Mouse (Mus musculus): ENCODE results near the gene Psmb7. TPM values are rescaled to one million over a fixed set of nuclear protein-coding genes. Genes with fewer than 3 reads are reported as not detected.

Psmb7 gene
- polyA plus RNA-seq, 1 experiment from 2014 or later, result 204 TPM

DNA sequence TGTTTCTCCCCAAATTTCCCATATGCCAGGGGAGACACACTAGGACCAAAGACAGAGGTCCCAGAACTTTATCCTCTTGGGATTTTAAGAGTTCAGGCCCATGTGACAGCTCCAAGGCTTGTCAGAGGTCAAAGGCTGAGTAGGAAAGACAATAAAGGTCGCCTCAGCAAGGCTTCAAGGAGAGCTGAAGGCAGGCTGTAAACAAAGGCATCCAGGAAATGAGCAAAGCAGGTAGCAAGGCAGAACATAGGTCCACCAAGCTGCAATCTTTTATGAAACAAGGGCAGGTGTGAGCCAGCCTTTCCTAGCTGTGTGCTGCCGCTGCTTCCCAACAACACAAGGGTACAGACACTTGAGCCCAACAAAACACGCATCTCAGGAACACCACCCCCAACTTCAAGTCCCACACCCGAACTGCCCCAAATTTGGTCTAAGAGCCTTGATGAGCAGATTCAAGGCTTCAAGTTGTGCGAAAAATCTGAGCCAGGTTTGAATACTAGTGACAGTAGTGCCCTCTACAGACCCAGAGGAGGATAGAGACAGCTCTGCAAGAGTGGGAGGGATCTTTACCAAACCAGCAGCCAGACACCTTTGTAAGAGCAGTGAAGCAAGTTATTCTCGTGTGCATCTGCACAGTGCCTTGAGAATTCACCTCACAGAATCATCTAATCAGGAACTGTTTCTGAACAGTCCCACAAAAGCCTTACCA is 52.0 kb downstream of the Psmb7 start:
- H3K27ac ChIP-seq, result no peak overlapping the region
- no peak overlapping the region for H3K9ac ChIP-seq
- no peak overlapping the region for H3K4me3 ChIP-seq
- H3K9me3 ChIP-seq (replicated peaks), result no peaks in the 10 kb centered on the region
- H3K4me2 ChIP-seq, result no peak overlapping the region
- WGBS, result 56% methylated on average over 6 of the region's 6 CpGs
- H3K27me3 ChIP-seq, result no peaks in the 10 kb centered on the region
- H3K36me3 ChIP-seq, result peaks cover 26% of the 10 kb centered on the region
- ATAC-seq (replicated peaks; ENCODE audit: insufficient number of reproducible peaks, insufficient read depth, low FRiP score, low read depth), result no peak
- H3K4me1 ChIP-seq (replicated peaks), result peaks cover 16% of the 10 kb centered on the region

- H3K4me3 ChIP-seq, result no peak overlapping the region
- ATAC-seq (replicated peaks; ENCODE audit: insufficient number of reproducible peaks, insufficient read depth, low FRiP score, low read depth), result no peak
- WGBS, result 38% methylated on average over 6 of the region's 6 CpGs
Observed at GRCm38 (mm10) chr2:38586733-38587132, 57.2 kb downstream of the Psmb7 start.

DNA sequence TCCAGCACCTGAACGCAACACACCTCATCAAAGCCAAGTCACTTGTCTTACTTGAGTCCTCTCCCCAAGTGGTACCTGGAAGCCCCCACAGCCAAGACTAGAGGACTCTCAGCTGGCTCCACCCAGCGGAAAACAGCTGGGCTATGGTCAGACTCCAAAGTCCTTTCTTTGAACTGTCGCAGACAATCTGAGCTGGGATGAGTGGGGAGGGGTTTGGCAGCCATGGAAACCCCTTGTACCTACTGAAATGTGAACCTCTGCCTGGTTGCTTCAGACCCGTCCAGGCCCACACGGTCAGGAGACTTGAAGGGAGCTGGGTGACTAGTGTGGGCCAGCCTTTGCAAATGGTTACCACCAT is 58.5 kb downstream of the Psmb7 start:
- Histone ChIP-seq H3K36me3 (peaks cover 41% of the 10 kb centered on the region), H3K9ac (no peak overlapping the region), H3K4me1 (replicated peaks) (peaks cover 13% of the 10 kb centered on the region), H3K27ac (no peak overlapping the region), H3K4me2 (no peak overlapping the region), H3K27me3 (no peaks in the 10 kb centered on the region), H3K9me3 (replicated peaks) (no peaks in the 10 kb centered on the region), H3K4me3 (no peak overlapping the region)
- no peak for ATAC-seq (replicated peaks; ENCODE audit: insufficient number of reproducible peaks, insufficient read depth, low FRiP score, low read depth)
- 64% methylated on average over 5 of the region's 5 CpGs for WGBS

More at GRCm38 (mm10) chr2:38586733-38587132, 57.2 kb downstream of the Psmb7 start:
- peak overlapping the region; percentile 50; the same call in 1 of the 2 replicates for H3K27ac ChIP-seq
- H3K9me3 ChIP-seq (replicated peaks), result no peaks in the 10 kb centered on the region
- no peaks in the 10 kb centered on the region for H3K27me3 ChIP-seq
- H3K9ac ChIP-seq, result no peak overlapping the region
- H3K4me1 ChIP-seq (replicated peaks), result peaks cover 15% of the 10 kb centered on the region
- H3K36me3 ChIP-seq, result peaks cover 41% of the 10 kb centered on the region
- H3K4me2 ChIP-seq, result no peak overlapping the region

- WGBS, result 60% methylated on average over 13 of the region's 13 CpGs
- no peaks in the 10 kb centered on the region for H3K27me3 ChIP-seq
- no peak overlapping the region for H3K4me2 ChIP-seq
- ATAC-seq (replicated peaks; ENCODE audit: insufficient number of reproducible peaks, insufficient read depth, low FRiP score, low read depth), result no peak
- H3K9me3 ChIP-seq (replicated peaks), result no peaks in the 10 kb centered on the region
- H3K4me3 ChIP-seq, result no peak overlapping the region
- peaks cover 13% of the 10 kb centered on the region for H3K4me1 ChIP-seq (replicated peaks)
- no peak overlapping the region for H3K27ac ChIP-seq
- H3K36me3 ChIP-seq, result peaks cover 40% of the 10 kb centered on the region
- no peak overlapping the region for H3K9ac ChIP-seq
Observed at GRCm38 (mm10) chr2:38584514-38585378, 59.1 kb downstream of the Psmb7 start.

GRCm38 (mm10) chr2:38583982-38584381 is 59.9 kb downstream of the Psmb7 start:
- H3K4me3 ChIP-seq, result no peak overlapping the region
- peaks cover 13% of the 10 kb centered on the region for H3K4me1 ChIP-seq (replicated peaks)
- ATAC-seq (replicated peaks; ENCODE audit: insufficient number of reproducible peaks, insufficient read depth, low FRiP score, low read depth), result no peak
- H3K9ac ChIP-seq, result no peak overlapping the region
- no peaks in the 10 kb centered on the region for H3K9me3 ChIP-seq (replicated peaks)
- peaks cover 32% of the 10 kb centered on the region for H3K36me3 ChIP-seq
- WGBS, result 64% methylated on average over 2 of the region's 2 CpGs
- H3K27me3 ChIP-seq, result no peaks in the 10 kb centered on the region
- H3K27ac ChIP-seq, result no peak overlapping the region
- H3K4me2 ChIP-seq, result no peak overlapping the region

DNA sequence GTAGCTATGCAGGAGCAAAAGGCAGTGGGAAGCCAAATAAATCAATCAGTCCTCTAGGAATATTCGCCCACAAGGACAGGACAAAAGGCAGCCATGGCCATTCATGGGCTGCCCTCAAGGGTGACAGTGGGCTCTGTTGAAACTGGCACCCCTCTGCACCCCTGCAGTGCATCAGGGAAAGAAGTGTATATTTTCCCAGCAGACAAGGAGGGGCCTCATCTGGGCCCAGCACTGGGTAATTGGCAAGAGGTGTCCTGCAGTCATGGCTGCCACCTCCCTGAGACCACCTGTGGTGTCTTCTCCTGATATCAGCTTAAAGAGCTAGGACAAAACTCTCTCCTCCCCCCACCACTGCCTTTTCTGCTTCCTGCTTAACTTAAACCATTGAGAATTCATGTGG is 64.4 kb downstream of the Psmb7 start:
- Histone ChIP-seq H3K27ac (no peak overlapping the region), H3K36me3 (peaks cover 21% of the 10 kb centered on the region; the same call in 1 of the 2 replicates), H3K4me1 (replicated peaks) (peaks cover 3% of the 10 kb centered on the region), H3K9ac (no peak overlapping the region), H3K27me3 (no peaks in the 10 kb centered on the region), H3K4me2 (no peak overlapping the region), H3K9me3 (replicated peaks) (no peaks in the 10 kb centered on the region), H3K4me3 (no peak overlapping the region)
- WGBS, result 94% methylated on average over 1 of the region's 1 CpGs
- ATAC-seq (replicated peaks; ENCODE audit: insufficient number of reproducible peaks, insufficient read depth, low FRiP score, low read depth), result no peak

GRCm38 (mm10) chr2:38578602-38579521 is 65.0 kb downstream of the Psmb7 start:
- no peak for ATAC-seq (replicated peaks; ENCODE audit: insufficient number of reproducible peaks, insufficient read depth, low FRiP score, low read depth)
- Histone ChIP-seq H3K9ac (no peak overlapping the region), H3K9me3 (replicated peaks) (no peaks in the 10 kb centered on the region), H3K4me1 (replicated peaks) (peaks cover 3% of the 10 kb centered on the region; the same call in 1 of the 2 replicates), H3K27ac (no peak overlapping the region), H3K4me2 (no peak overlapping the region), H3K27me3 (no peaks in the 10 kb centered on the region), H3K36me3 (peaks cover 20% of the 10 kb centered on the region; the same call in 1 of the 2 replicates), H3K4me3 (no peak overlapping the region)
- WGBS, result 62% methylated on average over 13 of the region's 13 CpGs

- H3K9ac ChIP-seq, result no peak overlapping the region
- H3K4me1 ChIP-seq (replicated peaks), result no peaks in the 10 kb centered on the region
- no peak overlapping the region for H3K4me3 ChIP-seq
- no peaks in the 10 kb centered on the region for H3K27me3 ChIP-seq
- WGBS, result 89% methylated on average over 2 of the region's 2 CpGs
- no peak overlapping the region for H3K4me2 ChIP-seq
- no peaks in the 10 kb centered on the region for H3K9me3 ChIP-seq (replicated peaks)
- no peak overlapping the region for H3K27ac ChIP-seq
- peaks cover 28% of the 10 kb centered on the region; the same call in 1 of the 2 replicates for H3K36me3 ChIP-seq
- ATAC-seq (replicated peaks; ENCODE audit: insufficient number of reproducible peaks, insufficient read depth, low FRiP score, low read depth), result no peak
Observed at GRCm38 (mm10) chr2:38574697-38575096, 69.2 kb downstream of the Psmb7 start.

- H3K27me3 ChIP-seq, result no peaks in the 10 kb centered on the region
- WGBS, result 86% methylated on average over 23 of the region's 23 CpGs
- no peak overlapping the region for H3K9ac ChIP-seq
- no peak overlapping the region for H3K4me2 ChIP-seq
- H3K4me1 ChIP-seq (replicated peaks), result no peaks in the 10 kb centered on the region
- no peaks in the 10 kb centered on the region for H3K9me3 ChIP-seq (replicated peaks)
- H3K27ac ChIP-seq, result no peak overlapping the region
- no peak overlapping the region for H3K4me3 ChIP-seq
- H3K36me3 ChIP-seq, result peaks cover 31% of the 10 kb centered on the region
- no peak for ATAC-seq (replicated peaks; ENCODE audit: insufficient number of reproducible peaks, insufficient read depth, low FRiP score, low read depth)
Observed at GRCm38 (mm10) chr2:38571971-38572601, 71.8 kb downstream of the Psmb7 start.

DNA sequence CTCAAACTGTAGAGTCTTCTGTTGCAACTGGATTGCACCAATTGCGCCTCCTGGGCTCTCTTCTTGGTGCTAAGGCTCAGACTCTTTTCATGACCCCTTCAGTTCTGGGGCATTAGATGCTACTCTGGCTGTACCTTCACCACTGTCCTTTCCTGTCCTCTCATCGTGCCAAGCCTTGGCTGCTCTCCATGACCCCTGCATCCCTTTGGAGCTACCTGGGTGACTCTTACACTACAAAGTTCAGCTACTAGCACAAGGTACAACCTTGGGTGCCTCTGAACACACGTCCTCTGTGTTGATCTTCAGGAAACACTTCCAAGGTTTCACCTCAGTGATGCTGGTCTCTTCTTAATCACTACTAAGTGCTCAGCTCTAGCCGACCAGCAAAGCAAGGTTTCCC is 81.3 kb downstream of the Psmb7 start:
- peaks cover 44% of the 10 kb centered on the region for H3K36me3 ChIP-seq

More for the DNA sequence above, 81.3 kb downstream of the Psmb7 start:
- H3K27me3 ChIP-seq, result no peaks in the 10 kb centered on the region
- H3K9ac ChIP-seq, result no peak overlapping the region
- no peaks in the 10 kb centered on the region for H3K9me3 ChIP-seq (replicated peaks)
- no peak overlapping the region for H3K4me3 ChIP-seq
- H3K27ac ChIP-seq, result no peak overlapping the region
- WGBS, result 87% methylated on average over 4 of the region's 4 CpGs
- H3K4me1 ChIP-seq (replicated peaks), result peaks cover 5% of the 10 kb centered on the region; the same call in 1 of the 2 replicates
- ATAC-seq (replicated peaks; ENCODE audit: insufficient number of reproducible peaks, insufficient read depth, low FRiP score, low read depth), result no peak
- H3K4me2 ChIP-seq, result no peak overlapping the region

Measured in heart, embryonic 15.5 days (tissue).